Mouse (Mus musculus): Measurements from ENCODE around the gene Necab3. TPM values are rescaled to one million over a fixed set of nuclear protein-coding genes. Genes with fewer than 3 reads are reported as not detected.

The Necab3 gene
- polyA plus RNA-seq, 1 experiment from 2014 or later, result 12.5 TPM

DNA sequence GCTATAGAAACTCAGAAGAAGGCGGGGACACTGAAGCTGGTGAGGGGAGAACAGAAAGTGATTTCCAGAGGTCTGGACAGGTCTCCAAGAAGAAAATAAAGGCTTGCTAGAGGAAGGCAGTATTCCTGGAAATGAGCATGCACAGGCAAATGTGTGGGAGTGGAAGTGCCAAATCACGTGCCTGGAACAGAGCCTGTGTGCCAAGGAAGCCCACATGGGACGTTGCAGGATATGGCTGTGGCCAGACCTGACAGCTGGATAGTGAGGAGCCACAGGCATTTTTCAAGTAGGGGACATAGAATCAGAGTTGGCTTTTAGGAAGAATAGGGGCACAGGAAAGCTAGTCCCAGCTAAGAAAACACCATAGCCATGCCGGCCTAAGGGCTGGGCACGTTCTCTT lies 37.1 kb upstream of the Necab3 start:
- Histone ChIP-seq H3K9me3 (ENCODE audit: control insufficient read depth, low read length) (no peaks in the 10 kb centered on the region), H3K27ac (ENCODE audit: low read depth, low read length) (no peak overlapping the region), H3K4me3 (ENCODE audit: low read depth, low read length) (no peak overlapping the region), H3K9ac (ENCODE audit: low read depth, low read length) (no peak overlapping the region), H3K4me2 (replicated peaks; ENCODE audit: low read depth, low read length) (no peak overlapping the region), H3K27me3 (ENCODE audit: control insufficient read depth, insufficient read depth, low read length) (no peaks in the 10 kb centered on the region), H3K4me1 (replicated peaks; ENCODE audit: control insufficient read depth, insufficient read depth, low read length) (no peaks in the 10 kb centered on the region), H3K36me3 (ENCODE audit: control insufficient read depth, insufficient read depth, low read length) (no peaks in the 10 kb centered on the region)
- ATAC-seq (ENCODE audit: low FRiP score) (no peak), DNase-seq (ENCODE audit: low spot score) (no peak)
- 87% methylated on average over 5 of the region's 5 CpGs for WGBS

DNA sequence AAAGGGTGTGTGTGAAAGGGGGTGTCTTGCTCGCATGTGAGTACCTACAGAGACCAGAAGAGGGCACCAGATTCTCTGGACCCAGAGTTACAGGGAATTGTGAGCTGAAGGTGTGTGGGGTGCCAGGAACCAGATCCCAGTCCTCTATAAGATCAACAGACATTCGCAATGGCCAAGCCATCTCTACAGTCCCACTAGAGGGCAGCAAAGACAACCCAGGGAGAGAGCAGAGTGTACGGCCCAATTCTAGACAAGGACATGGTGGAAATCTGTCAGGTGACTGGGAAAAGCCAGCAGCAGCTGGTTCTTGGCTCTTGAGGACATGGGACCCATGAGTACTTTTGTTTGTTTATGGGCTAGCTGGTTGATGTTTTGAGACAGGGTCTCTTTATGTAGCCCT lies 34.3 kb upstream of the Necab3 start:
- DNase-seq (ENCODE audit: low spot score), result peak; percentile 47
- no peaks in the 10 kb centered on the region for H3K27me3 ChIP-seq (ENCODE audit: control insufficient read depth, insufficient read depth, low read length)
- no peaks in the 10 kb centered on the region for H3K36me3 ChIP-seq (ENCODE audit: control insufficient read depth, insufficient read depth, low read length)
- no peak overlapping the region for H3K27ac ChIP-seq (ENCODE audit: low read depth, low read length)
- H3K4me3 ChIP-seq (ENCODE audit: low read depth, low read length), result no peak overlapping the region
- WGBS, result 71% methylated on average over 3 of the region's 3 CpGs
- H3K9me3 ChIP-seq (ENCODE audit: control insufficient read depth, low read length), result no peaks in the 10 kb centered on the region
- H3K4me1 ChIP-seq (replicated peaks; ENCODE audit: control insufficient read depth, insufficient read depth, low read length), result no peaks in the 10 kb centered on the region
- H3K4me2 ChIP-seq (replicated peaks; ENCODE audit: low read depth, low read length), result no peak overlapping the region
- H3K9ac ChIP-seq (ENCODE audit: low read depth, low read length), result no peak overlapping the region
- no peak for ATAC-seq (ENCODE audit: low FRiP score)

DNA sequence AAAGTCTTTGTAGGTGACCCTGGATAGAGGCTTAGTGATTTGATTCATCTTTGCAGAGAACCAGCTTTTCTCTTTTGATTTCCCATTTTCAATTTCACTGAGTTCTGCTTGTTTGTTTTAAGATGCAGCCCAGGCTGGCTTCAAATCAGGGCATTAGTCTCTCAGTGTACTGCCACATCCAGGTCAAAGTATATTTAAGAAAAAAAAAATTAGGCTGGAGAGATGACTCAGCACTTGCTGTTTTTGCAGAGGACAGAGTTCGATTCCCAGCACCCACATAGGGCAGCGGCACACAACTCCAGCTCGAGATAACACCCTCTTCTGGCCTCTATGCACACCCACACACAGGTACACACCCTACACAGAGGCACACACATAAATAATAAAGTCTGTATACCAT lies 32.5 kb upstream of the Necab3 start:
- H3K27me3 ChIP-seq (ENCODE audit: control insufficient read depth, insufficient read depth, low read length), result no peaks in the 10 kb centered on the region
- no peaks in the 10 kb centered on the region for H3K9me3 ChIP-seq (ENCODE audit: control insufficient read depth, low read length)
- DNase-seq (ENCODE audit: low spot score) (no peak), ATAC-seq (ENCODE audit: low FRiP score) (no peak)
- H3K4me3 ChIP-seq (ENCODE audit: low read depth, low read length), result no peak overlapping the region
- no peaks in the 10 kb centered on the region for H3K36me3 ChIP-seq (ENCODE audit: control insufficient read depth, insufficient read depth, low read length)
- 90% methylated on average over 3 of the region's 3 CpGs for WGBS
- no peak overlapping the region for H3K4me2 ChIP-seq (replicated peaks; ENCODE audit: low read depth, low read length)
- no peaks in the 10 kb centered on the region for H3K4me1 ChIP-seq (replicated peaks; ENCODE audit: control insufficient read depth, insufficient read depth, low read length)
- no peak overlapping the region for H3K27ac ChIP-seq (ENCODE audit: low read depth, low read length)
- H3K9ac ChIP-seq (ENCODE audit: low read depth, low read length), result no peak overlapping the region

DNA sequence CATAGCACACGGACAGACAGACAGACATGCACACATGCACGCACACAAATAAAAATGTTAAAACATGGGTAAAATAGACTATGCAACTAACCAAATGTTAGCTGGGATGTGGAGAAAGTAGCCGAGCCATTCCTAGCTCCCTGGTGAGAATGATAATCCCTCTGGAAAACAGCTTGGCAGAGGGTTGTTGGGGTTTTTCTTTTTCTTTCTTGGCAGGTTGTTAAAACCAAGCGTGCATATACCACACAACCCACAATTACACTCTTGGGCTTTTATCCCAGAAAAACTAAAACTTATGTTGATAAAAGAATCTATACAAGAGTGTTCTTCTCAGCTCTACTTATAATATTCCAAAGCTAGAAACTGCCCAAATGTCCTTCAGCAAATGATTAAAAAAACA lies 30.4 kb upstream of the Necab3 start:
- WGBS, result 89% methylated on average over 4 of the region's 4 CpGs
- DNase-seq (ENCODE audit: low spot score) (no peak), ATAC-seq (ENCODE audit: low FRiP score) (no peak)
- Histone ChIP-seq H3K4me1 (replicated peaks; ENCODE audit: control insufficient read depth, insufficient read depth, low read length) (no peaks in the 10 kb centered on the region), H3K4me3 (ENCODE audit: low read depth, low read length) (no peak overlapping the region), H3K4me2 (replicated peaks; ENCODE audit: low read depth, low read length) (no peak overlapping the region), H3K36me3 (ENCODE audit: control insufficient read depth, insufficient read depth, low read length) (no peaks in the 10 kb centered on the region), H3K9ac (ENCODE audit: low read depth, low read length) (no peak overlapping the region), H3K27me3 (ENCODE audit: control insufficient read depth, insufficient read depth, low read length) (no peaks in the 10 kb centered on the region), H3K9me3 (ENCODE audit: control insufficient read depth, low read length) (no peaks in the 10 kb centered on the region), H3K27ac (ENCODE audit: low read depth, low read length) (no peak overlapping the region)

DNA sequence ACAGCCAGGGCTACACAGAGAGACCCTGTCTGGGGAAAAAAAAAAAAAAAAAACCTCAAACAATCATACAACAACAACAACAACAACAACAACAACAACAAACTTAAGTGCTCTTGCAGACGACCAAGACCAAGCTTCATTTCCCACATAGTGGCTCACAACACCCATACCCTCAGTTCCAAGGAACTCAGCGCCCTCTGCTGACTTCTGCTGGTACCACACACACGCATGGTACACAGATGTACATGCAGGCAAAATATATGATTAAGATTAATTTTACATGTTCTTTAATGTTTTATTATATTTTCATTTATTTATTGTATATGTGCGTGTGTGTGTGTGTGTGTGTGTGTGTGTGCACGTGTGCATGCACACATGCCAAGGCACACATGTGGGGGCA lies 27.7 kb upstream of the Necab3 start:
- ATAC-seq (ENCODE audit: low FRiP score) (no peak), DNase-seq (ENCODE audit: low spot score) (peak; percentile 60)
- no peak overlapping the region for H3K4me3 ChIP-seq (ENCODE audit: low read depth, low read length)
- no peaks in the 10 kb centered on the region for H3K4me1 ChIP-seq (replicated peaks; ENCODE audit: control insufficient read depth, insufficient read depth, low read length)
- no peaks in the 10 kb centered on the region for H3K9me3 ChIP-seq (ENCODE audit: control insufficient read depth, low read length)
- no peaks in the 10 kb centered on the region for H3K36me3 ChIP-seq (ENCODE audit: control insufficient read depth, insufficient read depth, low read length)
- H3K4me2 ChIP-seq (replicated peaks; ENCODE audit: low read depth, low read length), result no peak overlapping the region
- no peaks in the 10 kb centered on the region for H3K27me3 ChIP-seq (ENCODE audit: control insufficient read depth, insufficient read depth, low read length)
- no peak overlapping the region for H3K27ac ChIP-seq (ENCODE audit: low read depth, low read length)
- H3K9ac ChIP-seq (ENCODE audit: low read depth, low read length), result no peak overlapping the region
- 77% methylated on average over 5 of the region's 5 CpGs for WGBS

DNA sequence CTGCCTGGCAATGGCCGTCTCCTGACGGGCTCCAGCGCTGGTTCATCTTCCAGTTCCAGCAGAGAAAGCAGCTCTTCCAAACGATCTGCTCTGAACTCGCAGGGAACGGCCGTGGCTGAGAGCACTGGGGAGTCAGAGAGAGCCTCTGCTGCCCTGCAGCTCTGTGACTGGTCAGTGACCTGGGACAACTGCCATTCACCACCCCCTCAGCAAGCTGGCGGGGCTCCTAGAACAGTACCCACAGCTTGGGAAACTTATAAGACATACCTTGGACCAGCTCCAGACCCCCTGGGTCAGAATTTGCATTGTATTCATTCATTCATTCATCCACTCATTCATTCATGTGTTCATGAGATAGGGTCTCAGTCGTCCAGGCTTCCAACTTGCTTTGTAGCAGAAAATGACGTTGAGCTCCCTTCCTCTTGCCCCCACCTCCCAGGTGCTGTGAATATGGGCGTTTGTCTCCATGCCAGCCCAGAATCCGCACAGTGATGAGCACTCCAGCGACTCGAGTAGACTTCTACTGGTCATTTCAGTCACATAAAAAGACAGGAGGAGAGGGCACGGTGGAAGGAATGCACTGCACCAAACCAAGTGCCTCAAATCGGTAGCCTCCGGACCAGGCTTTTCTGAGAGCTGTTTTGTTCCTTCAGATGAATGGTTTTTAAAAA lies 26.4 kb upstream of the Necab3 start:
- Histone ChIP-seq H3K9me3 (ENCODE audit: control insufficient read depth, low read length) (no peaks in the 10 kb centered on the region), H3K9ac (ENCODE audit: low read depth, low read length) (no peak overlapping the region), H3K36me3 (ENCODE audit: control insufficient read depth, insufficient read depth, low read length) (no peaks in the 10 kb centered on the region), H3K4me3 (ENCODE audit: low read depth, low read length) (no peak overlapping the region), H3K4me2 (replicated peaks; ENCODE audit: low read depth, low read length) (no peak overlapping the region), H3K27ac (ENCODE audit: low read depth, low read length) (peak overlapping the region; percentile 36; the same call in 1 of the 2 replicates), H3K27me3 (ENCODE audit: control insufficient read depth, insufficient read depth, low read length) (no peaks in the 10 kb centered on the region), H3K4me1 (replicated peaks; ENCODE audit: control insufficient read depth, insufficient read depth, low read length) (no peaks in the 10 kb centered on the region)
- DNase-seq (ENCODE audit: low spot score) (no peak), ATAC-seq (ENCODE audit: low FRiP score) (no peak)
- WGBS, result 73% methylated on average over 17 of the region's 17 CpGs

DNA sequence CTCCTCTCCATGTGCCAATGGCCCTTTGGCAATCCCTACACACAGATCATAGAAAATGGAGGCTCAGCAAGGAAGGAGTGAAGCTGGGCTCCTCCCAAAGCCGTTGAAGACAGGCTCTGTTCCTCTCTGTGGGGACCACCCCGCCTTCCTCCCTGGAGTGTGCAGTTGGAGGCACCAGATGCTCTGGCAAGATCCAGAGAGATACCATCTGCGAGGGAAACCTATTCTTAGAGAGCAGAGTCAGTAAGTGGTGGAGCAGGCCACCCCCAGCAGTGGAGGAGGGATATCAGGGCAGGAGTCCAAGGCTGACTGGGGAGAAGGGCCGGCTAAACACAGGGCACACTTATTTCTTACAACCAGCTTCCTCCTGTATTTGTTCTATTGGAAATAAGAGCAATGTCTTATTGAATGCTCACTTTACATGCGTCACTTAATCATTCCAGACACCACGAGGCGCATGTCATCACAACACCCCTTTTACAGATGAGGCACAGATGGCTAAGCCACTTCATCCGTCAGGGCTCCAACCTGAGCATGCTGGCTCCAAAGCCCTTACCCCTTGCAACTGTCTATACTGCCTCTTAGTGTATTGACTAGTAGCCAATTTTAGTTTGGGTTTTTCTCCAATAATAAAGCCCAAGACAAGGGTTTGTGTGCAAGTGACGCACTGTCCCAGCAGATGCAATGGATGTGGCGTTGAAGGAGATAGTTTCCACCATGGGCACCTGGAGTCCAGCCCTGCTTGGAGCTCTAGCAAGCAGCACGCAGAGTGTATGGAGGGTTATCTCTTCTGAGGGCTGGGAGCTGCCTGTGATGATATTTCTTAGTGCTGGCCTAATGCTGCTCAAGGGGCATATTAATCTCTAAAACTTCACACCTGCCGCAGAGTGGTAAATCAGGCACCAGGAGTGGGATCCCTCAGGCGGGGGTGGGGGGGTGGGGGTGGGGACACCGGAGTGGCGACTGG lies 25.5 kb upstream of the Necab3 start:
- H3K4me2 ChIP-seq (replicated peaks; ENCODE audit: low read depth, low read length), result no peak overlapping the region; the same call in 1 of the 2 replicates
- no peak overlapping the region for H3K9ac ChIP-seq (ENCODE audit: low read depth, low read length)
- no peaks in the 10 kb centered on the region for H3K27me3 ChIP-seq (ENCODE audit: control insufficient read depth, insufficient read depth, low read length)
- H3K9me3 ChIP-seq (ENCODE audit: control insufficient read depth, low read length), result no peaks in the 10 kb centered on the region
- peak overlapping the region; percentile 11; the same call in 1 of the 2 replicates for H3K27ac ChIP-seq (ENCODE audit: low read depth, low read length)
- no peaks in the 10 kb centered on the region for H3K4me1 ChIP-seq (replicated peaks; ENCODE audit: control insufficient read depth, insufficient read depth, low read length)
- ATAC-seq (ENCODE audit: low FRiP score) (peak; percentile 60), DNase-seq (ENCODE audit: low spot score) (peak; percentile 25)
- WGBS, result 63% methylated on average over 15 of the region's 15 CpGs
- H3K36me3 ChIP-seq (ENCODE audit: control insufficient read depth, insufficient read depth, low read length), result no peaks in the 10 kb centered on the region
- H3K4me3 ChIP-seq (ENCODE audit: low read depth, low read length), result no peak overlapping the region

DNA sequence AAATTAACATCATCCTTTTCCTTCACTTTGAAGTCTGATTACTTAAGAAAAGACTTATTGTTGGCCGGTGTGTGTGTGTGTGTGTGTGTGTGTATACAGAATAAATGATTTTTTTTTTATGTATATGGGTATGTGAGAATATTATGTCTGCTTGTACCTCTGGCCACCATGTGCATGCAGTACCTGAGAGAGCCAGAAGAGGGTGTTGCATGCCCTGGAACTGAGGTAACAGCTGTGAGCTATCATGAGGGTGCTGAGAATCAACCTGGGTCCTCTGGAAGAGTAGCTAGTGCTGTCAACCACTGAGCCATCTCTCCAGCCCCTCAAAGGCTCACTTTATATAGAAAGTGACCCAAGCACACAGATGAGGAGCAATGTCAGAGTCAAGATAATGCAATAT lies 22.7 kb upstream of the Necab3 start:
- H3K4me2 ChIP-seq (replicated peaks; ENCODE audit: low read depth, low read length), result no peak overlapping the region
- ATAC-seq (ENCODE audit: low FRiP score), result no peak
- H3K36me3 ChIP-seq (ENCODE audit: control insufficient read depth, insufficient read depth, low read length), result no peaks in the 10 kb centered on the region
- peaks cover 9% of the 10 kb centered on the region for H3K4me1 ChIP-seq (replicated peaks; ENCODE audit: control insufficient read depth, insufficient read depth, low read length)
- 96% methylated on average over 1 of the region's 1 CpGs for WGBS
- H3K4me3 ChIP-seq (ENCODE audit: low read depth, low read length), result no peak overlapping the region
- H3K27me3 ChIP-seq (ENCODE audit: control insufficient read depth, insufficient read depth, low read length), result no peaks in the 10 kb centered on the region
- H3K9ac ChIP-seq (ENCODE audit: low read depth, low read length), result no peak overlapping the region
- no peak for DNase-seq (ENCODE audit: low spot score)
- no peak overlapping the region for H3K27ac ChIP-seq (ENCODE audit: low read depth, low read length)
- H3K9me3 ChIP-seq (ENCODE audit: control insufficient read depth, low read length), result no peaks in the 10 kb centered on the region
